Mouse (Mus musculus): ENCODE measurements at regions not wholly inside any gene's neighbourhood (a gene's known extent, or its start where the extent isn't known, plus 50 kb on each side); places are given as distances from the start of the nearest gene placed in this dataset.
"Not testable (repeated sequence)": the region's sequence is repeated elsewhere in the genome, so short reads cannot be mapped to it uniquely, and the experiment has no call there.

- DNase-seq, result no peak
These were observed 284.9 kb upstream of the Adgra3 start for GRCm38 (mm10) chr5:50343681-50344080.

- no peak for DNase-seq
These were observed 250.7 kb upstream of the Adgra3 start for GRCm38 (mm10) chr5:50309491-50309890.

DNA sequence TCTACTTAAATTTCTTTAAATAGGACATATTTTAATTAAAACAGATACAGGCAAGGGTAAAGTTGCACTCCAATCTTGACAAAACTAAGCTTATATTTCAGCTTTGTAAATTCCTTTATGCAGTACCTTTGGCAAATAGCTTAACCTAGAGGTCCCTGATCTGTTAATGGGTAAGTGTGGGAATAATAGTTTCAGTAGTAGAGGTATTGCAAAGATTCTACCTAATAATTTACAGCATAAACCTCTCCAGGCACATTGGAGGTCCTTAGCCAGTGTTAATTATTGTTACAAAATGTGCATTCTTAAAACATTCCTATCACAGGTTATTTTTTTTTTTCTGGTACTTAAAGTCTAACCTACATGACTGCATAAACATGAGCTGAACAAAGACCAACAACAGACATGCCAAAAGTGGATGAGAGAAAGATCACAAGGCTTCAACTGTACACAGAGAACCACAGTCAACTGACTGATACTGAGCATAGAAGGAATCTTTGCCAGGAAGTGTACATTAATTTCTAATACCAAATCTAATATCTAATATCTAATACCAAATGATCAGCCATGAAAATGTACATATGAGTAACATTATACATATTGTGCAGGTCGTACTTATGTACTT, 245.2 kb upstream of the Adgra3 start:
- DNase-seq, result no peak

- DNase-seq, result no peak
These were observed 235.0 kb upstream of the Adgra3 start for GRCm38 (mm10) chr5:50293794-50294193.

- DNase-seq, result peak; percentile 37
These were observed 232.1 kb upstream of the Adgra3 start for GRCm38 (mm10) chr5:50290879-50291410.

DNA sequence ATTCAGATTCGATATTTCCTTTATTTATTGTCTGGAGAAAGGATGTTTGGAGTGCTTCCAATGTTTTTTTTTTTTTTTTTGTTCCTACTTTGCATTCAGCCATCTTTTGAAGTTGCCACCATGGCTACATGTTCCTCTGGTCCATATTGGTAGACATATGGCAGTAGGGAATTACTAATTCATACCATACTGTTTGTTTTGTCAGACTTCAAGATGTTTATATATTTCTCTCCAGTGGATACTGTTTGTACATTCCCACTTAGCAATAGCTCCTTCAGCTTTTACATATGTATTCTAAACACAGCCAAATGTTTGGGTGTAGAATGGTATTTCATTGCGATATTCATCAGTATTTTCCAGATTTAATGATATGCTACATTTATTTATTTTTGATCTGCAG, 201.6 kb upstream of the Adgra3 start:
- DNase-seq, result no peak

DNA sequence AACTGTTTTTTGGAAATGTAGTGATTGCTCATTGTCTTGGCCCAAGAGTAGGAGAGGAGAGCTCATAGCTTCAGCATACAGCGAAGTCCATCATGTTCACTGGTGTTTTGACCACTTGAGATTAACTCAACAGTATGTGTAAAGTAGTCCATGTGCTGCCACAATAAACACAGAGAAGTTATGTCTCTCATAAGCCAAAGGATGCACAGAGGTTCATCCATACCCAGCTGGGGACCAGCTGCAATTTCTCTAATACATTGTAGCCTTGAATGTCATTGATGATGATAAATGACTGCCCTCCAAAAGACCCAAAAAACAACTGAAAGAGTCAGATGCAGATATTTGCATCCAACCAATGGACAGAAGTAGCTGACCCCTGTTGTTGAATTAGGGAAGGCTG, 199.2 kb upstream of the Adgra3 start:
- no peak for DNase-seq

DNA sequence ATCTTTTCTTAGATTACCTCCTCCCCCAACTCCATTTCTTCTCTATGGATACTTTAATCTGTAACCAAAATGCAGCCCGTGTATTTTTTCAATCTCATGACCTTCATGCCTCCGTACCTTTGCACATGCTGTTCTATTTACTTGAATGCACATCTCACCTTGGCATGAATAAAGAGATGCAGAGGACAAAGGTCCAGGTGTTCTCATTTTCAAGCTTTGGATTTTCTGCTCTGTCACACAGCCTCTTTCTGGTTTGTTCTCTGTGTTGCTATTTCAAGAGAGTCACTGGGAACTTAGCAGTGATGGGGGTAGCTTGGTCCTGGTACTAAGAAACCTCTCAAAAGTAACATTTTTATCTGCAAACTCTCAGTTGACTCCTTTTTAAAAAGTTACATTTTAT, 175.3 kb upstream of the Adgra3 start:
- DNase-seq, result peak; percentile 3

DNA sequence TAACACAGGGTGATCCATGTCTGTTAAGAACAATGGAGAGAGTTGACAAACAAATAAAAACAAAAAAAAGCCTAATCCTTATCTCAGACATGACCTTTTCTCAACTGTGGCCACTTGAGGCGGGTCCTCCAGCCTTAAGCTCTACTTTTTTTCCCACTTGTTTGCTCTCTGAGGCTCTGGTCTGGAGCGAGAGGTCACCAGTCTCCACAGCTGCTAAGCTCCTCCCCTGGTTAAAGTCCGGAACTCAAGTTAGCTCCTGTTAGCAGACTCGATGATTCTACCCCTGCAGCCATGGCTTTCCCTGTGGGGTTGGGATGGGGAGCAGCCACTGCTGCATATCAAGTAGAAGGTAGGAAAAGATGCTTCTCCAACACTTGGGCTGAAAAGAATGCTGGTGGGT, 158.2 kb upstream of the Adgra3 start:
- peak; percentile 29 for DNase-seq

DNA sequence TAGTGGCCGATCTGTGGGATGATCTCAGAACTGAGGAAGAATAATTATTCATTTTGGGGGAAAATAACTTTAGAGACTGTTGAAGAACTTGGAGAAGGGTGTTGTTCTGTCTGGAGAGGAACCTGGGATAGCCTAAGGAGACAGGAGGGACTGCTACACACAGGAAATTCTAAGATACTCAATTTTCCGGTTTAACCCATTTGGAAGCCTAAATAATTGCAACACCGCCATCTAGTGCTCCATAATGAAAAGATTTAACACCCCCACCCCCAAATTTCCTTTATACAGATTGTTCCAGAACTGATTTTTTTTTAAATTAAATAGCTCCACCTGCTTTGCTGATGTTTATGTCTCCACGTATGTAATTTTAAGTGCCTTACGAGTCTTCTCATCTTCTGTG, 157.2 kb upstream of the Adgra3 start:
- no peak for DNase-seq

DNA sequence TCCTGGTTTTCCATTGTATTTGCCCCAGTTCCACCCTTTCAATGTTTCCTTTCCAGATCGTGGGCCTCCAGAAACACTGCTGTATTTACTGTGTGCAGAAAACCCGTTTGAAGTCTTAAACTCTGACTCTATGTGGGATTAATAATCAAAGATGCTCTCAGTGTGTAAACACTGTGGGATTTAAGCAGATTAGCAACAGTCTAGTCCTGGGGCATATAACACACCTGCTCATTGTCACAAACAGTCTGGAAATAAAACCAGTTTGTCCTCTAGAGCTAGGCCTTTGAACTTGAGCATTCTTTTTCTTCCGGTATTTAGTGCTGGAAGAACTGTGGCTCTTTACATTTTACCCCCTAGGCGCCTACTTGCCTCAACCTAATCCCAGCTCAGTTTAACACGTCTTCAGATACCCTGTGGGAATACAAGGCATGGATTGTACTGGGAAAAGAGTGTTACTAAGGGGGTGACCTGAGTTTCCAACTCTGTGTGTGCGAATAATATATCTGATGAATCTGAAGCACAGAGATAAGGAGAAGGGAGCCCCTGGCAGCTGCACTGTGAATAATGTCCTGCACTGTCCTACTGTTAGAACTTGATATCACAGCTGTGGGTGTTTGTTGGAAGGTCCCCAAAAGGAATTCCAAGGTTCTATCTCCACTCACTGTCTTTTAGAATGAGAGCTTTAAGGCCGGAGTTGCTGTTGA, 143.7 kb upstream of the Adgra3 start:
- DNase-seq, result no peak

DNA sequence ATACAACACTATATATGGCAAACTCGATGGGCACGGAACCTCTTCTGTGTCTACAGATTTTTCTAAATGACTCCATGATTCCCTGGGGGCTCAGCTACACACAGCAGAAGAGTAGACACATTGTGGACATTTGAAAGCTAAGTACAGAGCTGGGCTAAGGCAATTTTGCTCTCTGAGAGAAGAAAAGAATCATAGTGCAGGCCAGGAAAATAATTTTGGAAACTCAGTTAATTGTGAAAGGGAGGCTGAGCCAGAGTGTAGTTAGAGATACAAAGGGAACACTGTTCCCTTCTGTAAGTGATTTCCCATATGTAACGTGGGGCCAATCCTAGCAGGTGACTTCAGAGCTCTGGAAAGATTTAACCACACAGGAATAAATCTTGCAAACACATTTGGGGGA, 137.6 kb upstream of the Adgra3 start:
- DNase-seq, result no peak

- no peak for DNase-seq
These were observed 137.2 kb upstream of the Adgra3 start for GRCm38 (mm10) chr5:50195993-50196392.

DNA sequence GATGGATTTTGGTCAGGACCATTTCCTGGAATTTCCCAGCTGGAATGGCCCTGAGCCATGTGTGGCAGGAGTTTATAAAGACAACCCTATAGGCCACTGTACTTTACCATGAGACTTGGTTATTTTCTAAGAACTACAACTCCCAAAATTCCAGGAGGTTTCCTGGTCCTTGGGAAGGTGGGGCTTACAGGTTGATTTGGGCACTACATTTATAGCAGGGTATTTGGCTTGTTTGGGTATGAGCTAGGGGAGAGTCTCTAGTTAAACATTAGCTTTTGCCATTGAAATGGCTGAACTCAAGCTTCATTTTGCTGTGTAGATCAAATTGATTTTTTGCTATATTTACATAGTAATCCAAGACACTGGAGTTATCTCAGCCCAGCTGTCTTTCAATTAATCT, 130.6 kb upstream of the Adgra3 start:
- DNase-seq, result no peak

GRCm38 (mm10) chr5:50182721-50183120, 123.9 kb upstream of the Adgra3 start:
- DNase-seq, result no peak

DNA sequence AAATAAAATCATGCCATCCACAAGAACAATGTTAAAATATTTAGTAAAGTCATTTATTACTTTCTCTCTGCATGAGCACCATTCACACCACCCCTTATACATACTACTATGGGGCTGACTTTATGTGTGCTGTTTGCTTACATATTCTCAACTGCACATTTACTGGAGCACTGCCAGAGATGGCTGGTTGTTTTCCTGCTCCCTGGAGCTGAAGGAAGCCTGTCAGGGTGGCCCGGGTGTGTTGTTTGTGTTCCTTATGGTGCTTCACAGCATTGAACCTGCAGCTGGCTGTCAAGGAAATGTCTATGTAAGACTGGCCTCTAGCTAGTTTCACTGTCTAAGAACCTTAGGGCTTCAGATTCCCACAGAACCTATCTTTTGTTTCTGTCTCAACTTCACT, 97.8 kb upstream of the Adgra3 start:
- no peak for DNase-seq

GRCm38 (mm10) chr5:50155170-50155860, 96.5 kb upstream of the Adgra3 start:
- not testable (repeated sequence) for DNase-seq

GRCm38 (mm10) chr5:50146926-50147325, 88.1 kb upstream of the Adgra3 start:
- DNase-seq, result peak; percentile 48

DNA sequence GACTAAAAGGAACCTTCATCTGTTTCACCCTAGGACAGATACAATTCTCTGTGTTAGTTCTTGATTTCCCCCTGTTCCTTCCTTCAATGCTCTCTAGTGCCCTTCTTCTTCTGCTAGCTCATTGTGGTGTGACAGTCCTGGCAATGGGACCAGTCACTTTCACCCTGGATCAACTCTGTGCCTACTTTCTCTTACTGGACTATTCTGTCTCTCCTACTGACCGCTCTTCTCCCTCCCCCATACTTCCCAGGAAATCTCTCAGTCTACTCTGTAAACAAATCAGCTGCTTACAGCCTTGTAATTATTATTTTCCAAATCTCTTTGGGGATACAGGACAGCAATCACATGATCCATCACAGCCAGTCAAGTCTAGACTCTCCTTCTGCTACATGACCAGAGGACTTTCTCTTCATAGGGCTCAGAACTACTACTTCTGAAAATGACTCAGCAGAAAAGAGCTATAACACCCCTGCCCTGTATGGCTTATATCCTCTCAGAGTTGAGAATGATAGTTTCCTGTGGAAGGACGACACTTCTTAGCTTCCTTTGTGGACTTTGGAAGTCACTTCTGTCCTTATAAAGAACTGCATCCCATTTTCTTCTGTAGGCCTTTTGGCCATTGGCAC, 86.8 kb upstream of the Adgra3 start:
- no peak for DNase-seq

DNA sequence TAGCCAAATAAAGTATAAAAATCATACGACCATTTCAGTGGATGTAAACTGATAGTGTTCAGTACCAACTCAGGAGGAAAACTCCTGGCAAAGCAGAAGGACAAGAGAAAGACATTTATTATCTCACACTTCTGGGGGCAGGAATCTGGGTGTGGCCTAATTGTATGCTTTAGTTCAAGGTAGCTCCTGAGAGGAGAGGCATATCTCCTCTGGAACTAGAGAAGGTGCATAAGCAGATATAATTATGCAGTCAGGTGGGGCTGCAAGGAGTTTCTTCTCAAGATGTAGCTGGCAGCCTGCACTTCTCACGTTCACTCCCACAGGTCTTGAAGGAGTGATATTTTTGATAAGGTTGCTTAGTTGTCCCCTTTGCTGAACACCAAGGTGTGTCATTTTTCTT, 71.4 kb upstream of the Adgra3 start:
- no peak for DNase-seq

GRCm38 (mm10) chr5:50128972-50129371, 70.2 kb upstream of the Adgra3 start:
- DNase-seq, result no peak

DNA sequence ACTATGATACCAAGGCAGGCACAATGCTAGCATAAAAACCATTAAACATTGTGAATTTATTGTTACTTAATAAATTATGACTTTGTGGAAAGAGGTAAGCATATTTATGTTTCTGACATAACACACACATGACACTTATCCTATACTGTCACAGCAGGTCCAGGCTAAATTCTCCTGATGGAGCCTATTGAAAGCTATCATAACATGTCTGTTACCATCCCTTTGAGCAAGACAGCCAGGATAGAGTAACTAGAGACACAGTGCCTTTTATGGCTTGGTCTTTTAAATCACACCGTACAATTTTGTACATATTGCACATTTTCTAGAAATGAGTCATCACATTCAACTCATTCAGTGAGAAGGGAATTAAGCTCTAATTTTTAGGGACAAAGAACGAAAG, 67.8 kb upstream of the Adgra3 start:
- DNase-seq, result no peak

DNA sequence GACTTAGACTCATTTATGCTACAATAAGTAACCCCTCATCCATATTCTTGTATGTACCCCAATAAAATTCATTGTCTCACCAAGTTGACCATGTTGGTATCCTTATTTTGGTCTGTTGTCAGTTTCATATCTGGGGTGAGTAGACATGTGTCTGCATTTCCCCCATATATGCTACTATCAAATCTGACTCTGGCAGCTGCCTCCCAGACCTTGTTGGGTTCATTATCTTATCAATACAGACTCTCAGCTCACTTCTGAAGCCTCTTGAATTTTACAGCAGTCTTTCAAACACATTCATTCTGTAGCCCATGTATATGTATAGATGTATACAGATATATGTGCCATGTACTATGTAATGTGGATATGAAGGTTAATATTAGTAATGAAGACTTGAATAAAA, 67.4 kb upstream of the Adgra3 start:
- no peak for DNase-seq

- no peak for DNase-seq
These were observed 66.9 kb upstream of the Adgra3 start for GRCm38 (mm10) chr5:50125676-50126075.

Measured in kidney, adult 18-20 months (tissue).